Mouse (Mus musculus): ENCODE data around the gene Galnt2. TPM values are rescaled to one million over a fixed set of nuclear protein-coding genes. Genes with fewer than 3 reads are reported as not detected.

Galnt2 gene
- total and polyA plus RNA-seq, 2 experiments from 2014 or later, result 30.3 to 35.4 TPM

DNA sequence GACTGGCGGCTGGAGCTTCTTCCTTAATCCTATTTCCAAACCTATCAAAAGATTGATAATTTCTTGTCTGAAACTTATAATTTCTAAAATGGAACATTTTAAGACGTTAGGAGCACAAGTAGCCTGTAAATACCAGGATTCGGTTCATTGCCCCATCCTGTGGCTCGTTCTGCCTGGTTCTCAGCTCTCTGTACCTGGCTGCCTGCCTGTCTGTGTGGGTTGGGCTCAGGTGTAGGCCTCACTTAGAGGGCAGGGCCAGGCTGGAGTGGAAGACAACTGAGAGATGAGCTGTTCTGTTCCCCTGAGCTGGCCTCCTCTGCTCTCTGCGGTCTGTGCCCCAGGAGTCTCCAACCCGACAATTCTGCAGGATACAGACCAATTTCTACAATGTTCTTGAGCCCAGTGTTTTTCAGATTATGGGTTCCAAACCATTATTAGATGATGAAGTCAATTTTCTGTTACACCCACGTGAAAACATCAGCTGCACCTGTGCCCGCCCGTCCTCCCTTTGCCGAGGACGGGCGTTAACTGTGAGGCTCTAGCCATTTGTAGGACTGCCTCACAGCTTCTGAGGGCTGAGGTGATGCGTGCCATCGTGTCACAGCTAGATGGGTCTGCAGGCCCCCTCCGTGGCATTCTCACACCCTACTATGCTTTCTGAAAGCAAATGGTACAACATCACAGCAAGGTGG lies 72.2 kb downstream of the Galnt2 start:
- DNase-seq (ENCODE audit: low spot score) (no peak), ATAC-seq (ENCODE audit: insufficient read depth, low read depth) (no peak)
- Histone ChIP-seq H3K9me3 (replicated peaks; ENCODE audit: control insufficient read depth, low read length) (no peaks in the 10 kb centered on the region), H3K4me1 (ENCODE audit: control insufficient read depth, insufficient read depth) (0 out of 2 replicates have a peak, but pooled peaks cover 14% of the 10 kb centered on the region), H3K36me3 (replicated peaks; ENCODE audit: control insufficient read depth, insufficient read depth, low read length) (peaks cover 5% of the 10 kb centered on the region), H3K27ac (ENCODE audit: low read depth) (no peak overlapping the region), H3K9ac (replicated peaks; ENCODE audit: low read depth, low read length) (no peak overlapping the region), H3K4me2 (ENCODE audit: low read depth, low read length) (no peak overlapping the region), H3K27me3 (ENCODE audit: control insufficient read depth, insufficient read depth, low read length) (no peaks in the 10 kb centered on the region), H3K4me3 (ENCODE audit: low read depth, low read length) (no peak overlapping the region)
- 84% methylated on average over 15 of the region's 15 CpGs for WGBS
- TF ChIP-seq CTCF (IDR thresholded peaks at IDR 0.05; ENCODE audit: low read depth) (no peak), EP300 (IDR thresholded peaks at IDR 0.05; ENCODE audit: low read depth) (no peak)

GRCm38 (mm10) chr8:124304141-124304540 lies 73.0 kb downstream of the Galnt2 start:
- ATAC-seq (ENCODE audit: insufficient read depth, low read depth) (no peak), DNase-seq (ENCODE audit: low spot score) (no peak)
- Histone ChIP-seq H3K9ac (replicated peaks; ENCODE audit: low read depth, low read length) (no peak overlapping the region), H3K27me3 (ENCODE audit: control insufficient read depth, insufficient read depth, low read length) (no peaks in the 10 kb centered on the region), H3K4me2 (ENCODE audit: low read depth, low read length) (no peak overlapping the region), H3K27ac (ENCODE audit: low read depth) (no peak overlapping the region), H3K36me3 (replicated peaks; ENCODE audit: control insufficient read depth, insufficient read depth, low read length) (peaks cover 5% of the 10 kb centered on the region), H3K9me3 (replicated peaks; ENCODE audit: control insufficient read depth, low read length) (no peaks in the 10 kb centered on the region), H3K4me1 (ENCODE audit: control insufficient read depth, insufficient read depth) (0 out of 2 replicates have a peak, but pooled peaks cover 14% of the 10 kb centered on the region), H3K4me3 (ENCODE audit: low read depth, low read length) (no peak overlapping the region)
- WGBS, result 73% methylated on average over 4 of the region's 4 CpGs
- TF ChIP-seq EP300 (IDR thresholded peaks at IDR 0.05; ENCODE audit: low read depth), result no peak
- no peak for TF ChIP-seq CTCF (IDR thresholded peaks at IDR 0.05; ENCODE audit: low read depth)

DNA sequence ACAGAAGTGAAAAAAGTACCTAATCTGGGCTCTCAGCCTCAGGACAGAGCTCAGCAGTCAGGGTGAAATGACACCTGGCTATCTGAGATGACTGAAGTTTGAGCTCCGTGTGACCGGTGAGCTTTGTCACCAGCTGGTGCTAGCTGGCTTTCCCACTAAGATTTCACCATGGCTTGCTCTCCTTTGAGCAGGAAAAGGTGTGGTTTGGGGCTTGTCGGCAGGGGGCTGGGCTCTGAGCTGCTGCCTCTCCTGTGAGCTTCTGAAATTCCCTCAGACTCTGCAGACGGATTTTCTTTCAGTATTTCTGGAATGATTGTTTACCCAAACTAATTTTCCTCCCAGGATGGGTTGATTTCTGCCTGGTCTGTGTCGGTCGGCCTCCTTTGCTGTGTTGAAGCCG lies 75.4 kb downstream of the Galnt2 start:
- no peak overlapping the region for H3K27ac ChIP-seq (ENCODE audit: low read depth)
- H3K4me1 ChIP-seq (ENCODE audit: control insufficient read depth, insufficient read depth), result 0 out of 2 replicates have a peak, but pooled peaks cover 14% of the 10 kb centered on the region

GRCm38 (mm10) chr8:124307700-124308099 lies 76.5 kb downstream of the Galnt2 start:
- Histone ChIP-seq H3K9ac (replicated peaks; ENCODE audit: low read depth, low read length) (no peak overlapping the region), H3K36me3 (replicated peaks; ENCODE audit: control insufficient read depth, insufficient read depth, low read length) (peaks cover 5% of the 10 kb centered on the region), H3K9me3 (replicated peaks; ENCODE audit: control insufficient read depth, low read length) (no peaks in the 10 kb centered on the region), H3K4me2 (ENCODE audit: low read depth, low read length) (no peak overlapping the region), H3K4me1 (ENCODE audit: control insufficient read depth, insufficient read depth) (0 out of 2 replicates have a peak, but pooled peaks cover 14% of the 10 kb centered on the region), H3K27ac (ENCODE audit: low read depth) (no peak overlapping the region; the same call in 1 of the 2 replicates), H3K4me3 (ENCODE audit: low read depth, low read length) (no peak overlapping the region), H3K27me3 (ENCODE audit: control insufficient read depth, insufficient read depth, low read length) (no peaks in the 10 kb centered on the region)
- no peak for DNase-seq (ENCODE audit: low spot score)
- TF ChIP-seq EP300 (IDR thresholded peaks at IDR 0.05; ENCODE audit: low read depth) (no peak), CTCF (IDR thresholded peaks at IDR 0.05; ENCODE audit: low read depth) (no peak)
- peak; percentile 46; the same call in 1 of the 2 replicates for ATAC-seq (ENCODE audit: insufficient read depth, low read depth)
- 67% methylated on average over 10 of the region's 10 CpGs for WGBS

More for the DNA sequence above, 75.4 kb downstream of the Galnt2 start:
- ATAC-seq (ENCODE audit: insufficient read depth, low read depth), result no peak
- H3K36me3 ChIP-seq (replicated peaks; ENCODE audit: control insufficient read depth, insufficient read depth, low read length), result peaks cover 5% of the 10 kb centered on the region
- no peak for DNase-seq (ENCODE audit: low spot score)
- WGBS, result 62% methylated on average over 7 of the region's 7 CpGs
- no peaks in the 10 kb centered on the region for H3K9me3 ChIP-seq (replicated peaks; ENCODE audit: control insufficient read depth, low read length)
- no peak overlapping the region for H3K4me3 ChIP-seq (ENCODE audit: low read depth, low read length)
- no peak for TF ChIP-seq EP300 (IDR thresholded peaks at IDR 0.05; ENCODE audit: low read depth)
- TF ChIP-seq CTCF (IDR thresholded peaks at IDR 0.05; ENCODE audit: low read depth), result no peak
- no peak overlapping the region for H3K4me2 ChIP-seq (ENCODE audit: low read depth, low read length)
- no peak overlapping the region for H3K9ac ChIP-seq (replicated peaks; ENCODE audit: low read depth, low read length)
- H3K27me3 ChIP-seq (ENCODE audit: control insufficient read depth, insufficient read depth, low read length), result no peaks in the 10 kb centered on the region

- ATAC-seq (ENCODE audit: insufficient read depth, low read depth) (no peak), DNase-seq (ENCODE audit: low spot score) (no peak)
- TF ChIP-seq CTCF (IDR thresholded peaks at IDR 0.05; ENCODE audit: low read depth) (no peak), EP300 (IDR thresholded peaks at IDR 0.05; ENCODE audit: low read depth) (no peak)
- Histone ChIP-seq H3K27me3 (ENCODE audit: control insufficient read depth, insufficient read depth, low read length) (no peaks in the 10 kb centered on the region), H3K4me1 (ENCODE audit: control insufficient read depth, insufficient read depth) (peaks cover 36% of the 10 kb centered on the region), H3K4me3 (ENCODE audit: low read depth, low read length) (no peak overlapping the region), H3K9me3 (replicated peaks; ENCODE audit: control insufficient read depth, low read length) (no peaks in the 10 kb centered on the region), H3K36me3 (replicated peaks; ENCODE audit: control insufficient read depth, insufficient read depth, low read length) (peaks cover 3% of the 10 kb centered on the region), H3K4me2 (ENCODE audit: low read depth, low read length) (no peak overlapping the region), H3K9ac (replicated peaks; ENCODE audit: low read depth, low read length) (no peak overlapping the region), H3K27ac (ENCODE audit: low read depth) (no peak overlapping the region)
- 86% methylated on average over 13 of the region's 13 CpGs for WGBS
Measured at GRCm38 (mm10) chr8:124310509-124310908, 79.3 kb downstream of the Galnt2 start.

Measured in heart, postnatal 0 days (tissue).